Comparison of ENCODE assay signal across 7 mouse cellular contexts in the genomic region with DNA sequence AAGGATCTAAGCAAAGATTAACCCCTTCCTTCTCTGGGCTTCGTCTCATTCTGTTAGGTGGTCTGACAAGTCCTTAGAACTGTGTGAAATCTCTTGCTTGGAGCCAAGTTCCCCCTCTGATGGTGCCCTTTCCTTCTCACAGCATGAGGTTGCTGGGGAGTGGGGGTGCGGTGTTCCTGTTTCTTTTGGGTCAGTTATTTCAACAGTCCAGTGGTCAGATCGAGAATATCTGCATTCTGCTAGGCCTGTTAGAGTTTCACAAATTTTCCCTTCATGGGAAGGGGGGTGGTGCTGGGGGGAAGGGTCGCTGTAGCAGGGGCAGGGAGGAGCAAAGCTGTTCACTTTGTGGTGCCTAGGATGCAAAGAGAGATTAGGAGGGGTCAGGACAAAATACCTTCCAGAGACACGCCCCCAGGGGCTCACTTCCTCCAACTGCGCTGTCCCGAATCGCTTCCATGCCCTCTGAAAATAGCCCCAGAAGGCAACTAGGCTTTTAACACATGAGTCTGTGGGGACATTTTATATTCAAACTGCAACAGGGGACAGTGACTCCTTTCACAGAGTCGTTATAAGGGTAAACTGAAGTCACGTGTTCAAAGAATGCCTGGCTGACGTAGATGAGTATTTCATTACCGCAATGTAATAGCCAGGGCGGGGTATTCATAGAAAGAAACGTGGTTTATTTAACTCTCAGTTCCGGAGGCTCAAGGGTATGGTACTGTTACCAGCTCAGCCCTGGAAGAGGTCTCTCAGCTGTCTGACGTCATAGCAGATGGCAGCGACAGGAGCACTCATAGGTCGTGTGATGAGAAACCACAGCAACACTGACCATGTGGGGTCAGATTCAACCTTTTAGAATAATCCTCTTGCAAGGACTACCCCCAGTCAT.
A peak's percentile ranks its signal among the peaks of the same experiment; 100 is the strongest.
DNase-seq lines count a peak whose midpoint lies in the region; ATAC-seq lines count a peak whose summit lies in the region.

No protein-coding gene starts in this region.

- H3K27me3 ChIP-seq in hindbrain, embryonic 14.5 days (ENCODE audit: control insufficient read depth, insufficient read depth, low read length), result no peaks in the 10 kb centered on the region

- H3K27ac ChIP-seq in hindbrain, embryonic 14.5 days, result peak overlapping the region; percentile 91; the same call in 1 of the 2 replicates

- 25% methylated on average over 18 of the region's 18 CpGs for WGBS in hindbrain, embryonic 14.5 days

- H3K9ac ChIP-seq in hindbrain, embryonic 14.5 days, result no peak overlapping the region

- DNase-seq in ES-CJ7 (ENCODE audit: low read depth, low spot score) (peak; percentile 28), ZHBTc4 (ENCODE audit: low read depth, low spot score) (peak; percentile 26)
- DNase-seq in hindbrain, embryonic 14.5 days (ENCODE audit: low spot score), result no peak
- DNase-seq in mesoderm, embryonic 11.5 days (ENCODE audit: low read depth, low spot score), result peak; percentile 29
- no peak for DNase-seq in ovary, postnatal 10 days (ENCODE audit: low spot score)
- no peak for DNase-seq in adrenal gland, postnatal 14 days
- DNase-seq in cerebellum, adult 8-10 months, result no peak

- H3K4me3 ChIP-seq in hindbrain, embryonic 14.5 days (replicated peaks; ENCODE audit: low read length), result no peak overlapping the region

- H3K4me2 ChIP-seq in hindbrain, embryonic 14.5 days (replicated peaks), result peak overlapping the region; percentile 19; the same call in 1 of the 2 replicates

- H3K4me1 ChIP-seq in hindbrain, embryonic 14.5 days (replicated peaks; ENCODE audit: control insufficient read depth, insufficient read depth, low read length), result peaks cover 5% of the 10 kb centered on the region

- no peaks in the 10 kb centered on the region for H3K36me3 ChIP-seq in hindbrain, embryonic 14.5 days (replicated peaks; ENCODE audit: control insufficient read depth, insufficient read depth)

- H3K9me3 ChIP-seq in hindbrain, embryonic 14.5 days (ENCODE audit: control insufficient read depth, low read length), result no peaks in the 10 kb centered on the region

- ATAC-seq in hindbrain, embryonic 14.5 days (ENCODE audit: low FRiP score), result peak; percentile 61

Comparison
In these comparisons a context has a peak if more than half of its experiments do, and no peak if none do; other contexts are left out.
1. DNase-seq: peak in ES-CJ7 (single experiment), ZHBTc4 (single experiment) and mesoderm, embryonic 11.5 days (single experiment); none in hindbrain, embryonic 14.5 days (single experiment), ovary, postnatal 10 days (single experiment), adrenal gland, postnatal 14 days (single experiment) and cerebellum, adult 8-10 months (single experiment).